Mouse (Mus musculus) layer of hippocampus, adult 18-20 months (tissue): ENCODE data around the gene Olfr586. TPM values are rescaled to one million over a fixed set of nuclear protein-coding genes. Genes with fewer than 3 reads are reported as not detected.

Experiments
- DNase-seq, 2 experiments: peaks; one replicate each; pipeline ENCODE4 v3.0.0; 2022; ENCODE audit warnings: low spot score in 2 of 2
- long read RNA-seq: library from polyadenylated mRNA; stranded (forward); transcript quantifications from one replicate; pipeline ENCODE4 v2.0.0, GENCODE M21; 2021
- total RNA-seq, 2 experiments: library from RNA; stranded (reverse); gene quantifications; 2 replicates each; pipeline ENCODE4 v1.2.3; 2021

Olfr586 gene
- total RNA-seq, result not detected
- long read RNA-seq, result 0 reads

GRCm38 (mm10) chr7:103125538-103125937 is at the start of gene Olfr586:
Gene Olfr586, minus strand, starts transcription at chr7:103125638.
- DNase-seq, result no peak

- no peak for DNase-seq
Measured at GRCm38 (mm10) chr7:103169697-103170096, 44.3 kb upstream of the Olfr586 start.

GRCm38 (mm10) chr7:103156256-103156655 is 30.8 kb upstream of the Olfr586 start, which contains the start of gene Olfr589:
Gene Olfr589, minus strand, starts transcription at chr7:103156356.
- no peak for DNase-seq

GRCm38 (mm10) chr7:103140579-103140978 is 15.1 kb upstream of the Olfr586 start, which contains the start of gene Olfr588-ps1:
Gene Olfr588-ps1, plus strand, starts transcription at chr7:103140879.
- no peak for DNase-seq

GRCm38 (mm10) chr7:103119406-103119805 is 6.0 kb downstream of the Olfr586 start:
- DNase-seq, result no peak

GRCm38 (mm10) chr7:103097420-103097819 is 28.0 kb downstream of the Olfr586 start, which contains the start of gene Olfr585:
Gene Olfr585, plus strand, starts transcription at chr7:103097720.
- no peak for DNase-seq

- DNase-seq, result no peak
Measured at GRCm38 (mm10) chr7:103081585-103081984, 43.9 kb downstream of the Olfr586 start, which contains the start of gene Olfr584. Gene Olfr584, plus strand, starts transcription at chr7:103081885.

Other genes with a start within 250 kb of the Olfr586 start
- gene Olfr568, start 248.5 kb downstream of the Olfr586 start, total RNA-seq, result not detected
- not detected for gene Olfr569, start 234.8 kb downstream of the Olfr586 start, total RNA-seq
- not detected for gene Olfr570, start 231.1 kb downstream of the Olfr586 start, total RNA-seq
- not detected for gene Olfr571, start 208.1 kb downstream of the Olfr586 start, total RNA-seq
- not detected for gene Olfr572, start 201.2 kb downstream of the Olfr586 start, total RNA-seq
- gene Olfr573-ps1, start 183.1 kb downstream of the Olfr586 start, total RNA-seq, result not detected
- gene Olfr574, start 177.2 kb downstream of the Olfr586 start, total RNA-seq, result not detected
- not detected for gene Olfr575, start 166.9 kb downstream of the Olfr586 start, total RNA-seq
- not detected for gene Olfr576, start 163.0 kb downstream of the Olfr586 start, total RNA-seq
- not detected for gene Olfr577, start 149.7 kb downstream of the Olfr586 start, total RNA-seq
- not detected for gene Olfr578, start 136.3 kb downstream of the Olfr586 start, total RNA-seq
- not detected for gene Olfr582, start 87.6 kb downstream of the Olfr586 start, total RNA-seq
- not detected for gene Olfr583, start 74.3 kb downstream of the Olfr586 start, total RNA-seq
- gene Olfr584, start 43.8 kb downstream of the Olfr586 start, total RNA-seq, result not detected
- gene Olfr585, start 27.9 kb downstream of the Olfr586 start, total RNA-seq, result not detected
- not detected for gene Olfr588-ps1, start 15.2 kb upstream of the Olfr586 start, total RNA-seq
- not detected for gene Olfr589, start 30.7 kb upstream of the Olfr586 start, total RNA-seq
- not detected for gene Olfr591, start 52.7 kb upstream of the Olfr586 start, total RNA-seq
- not detected for gene Olfr592, start 59.2 kb upstream of the Olfr586 start, total RNA-seq
- not detected for gene Olfr593, start 86.2 kb upstream of the Olfr586 start, total RNA-seq
- gene Olfr594, start 91.4 kb upstream of the Olfr586 start, total RNA-seq, result not detected
- gene Usp17ld, start 126.9 kb upstream of the Olfr586 start, total RNA-seq, result not detected
- not detected for gene Olfr596, start 180.0 kb upstream of the Olfr586 start, total RNA-seq
- gene Olfr597, start 190.7 kb upstream of the Olfr586 start, total RNA-seq, result not detected
- not detected for gene Olfr598, start 197.9 kb upstream of the Olfr586 start, total RNA-seq
- gene Olfr599, start 210.3 kb upstream of the Olfr586 start, total RNA-seq, result not detected
- gene Olfr600, start 224.0 kb upstream of the Olfr586 start, total RNA-seq, result not detected
- not detected for gene Olfr601, start 237.0 kb upstream of the Olfr586 start, total RNA-seq